Mouse (Mus musculus) adrenal gland, adult 18-20 months (tissue): ENCODE results near the gene 4931409K22Rik. TPM values are rescaled to one million over a fixed set of nuclear protein-coding genes. Genes with fewer than 3 reads are reported as not detected.

Source experiments
- DNase-seq, 2 experiments: peaks; one replicate each; pipeline ENCODE4 v3.0.0; 2021 to 2022; ENCODE audit warnings: low spot score in 2 of 2
- microRNA-seq, 2 experiments: library from miRNA; unstranded; fragments of <30 nt; microRNA quantifications; one replicate each; pipeline ENCODE4 v1.2.0; 2021; ENCODE audit warnings: borderline number of aligned reads in 2 of 2
- total RNA-seq, 2 experiments: library from RNA; stranded (reverse); gene quantifications; 1 replicate in 1 of 2; 2 replicates in 1 of 2; pipeline ENCODE4 v1.2.3; 2021

4931409K22Rik gene
- total RNA-seq, 2 experiments from 2014 or later = not detected

- DNase-seq = no peak
Measured at GRCm38 (mm10) chr5:24502786-24503185, 53.8 kb downstream of the 4931409K22Rik start.

DNA sequence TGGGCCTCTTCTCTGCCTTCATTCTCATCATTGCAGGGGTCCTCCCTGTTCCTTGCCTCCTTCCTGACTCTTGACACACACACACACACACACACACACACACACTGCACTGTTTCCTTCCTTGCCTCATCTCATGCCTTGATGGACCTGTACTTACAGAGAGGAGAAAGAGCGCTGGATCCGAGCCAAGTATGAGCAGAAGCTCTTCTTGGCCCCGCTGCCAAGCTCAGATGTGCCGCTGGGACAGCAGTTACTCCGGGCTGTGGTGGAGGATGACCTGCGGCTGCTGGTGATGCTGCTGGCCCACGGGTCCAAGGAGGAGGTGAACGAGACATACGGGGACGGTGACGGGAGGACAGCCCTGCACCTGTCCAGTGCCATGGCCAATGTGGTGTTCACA lies 55.8 kb downstream of the 4931409K22Rik start:
- no peak for DNase-seq

GRCm38 (mm10) chr5:24499113-24499512 lies 57.5 kb downstream of the 4931409K22Rik start:
- DNase-seq = no peak

DNA sequence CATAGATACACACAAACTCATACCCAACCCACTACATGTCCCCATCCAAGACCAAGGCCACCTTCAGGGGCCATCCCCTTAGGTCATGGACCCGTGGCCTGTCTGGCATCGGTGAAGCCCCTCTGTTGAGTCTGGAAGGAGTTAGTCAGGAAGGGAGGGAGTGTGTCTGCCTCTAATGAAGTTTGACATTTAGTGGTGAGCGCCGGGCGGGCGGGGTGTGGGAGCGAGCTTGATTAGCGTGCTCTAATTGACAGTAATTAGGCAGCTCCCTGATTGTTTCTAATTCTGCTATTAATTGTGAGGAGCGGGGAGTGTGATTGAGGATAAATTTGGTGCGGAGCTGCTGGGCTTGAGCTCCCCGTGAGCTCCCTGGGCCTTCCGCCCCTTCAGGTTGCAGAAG lies 59.1 kb downstream of the 4931409K22Rik start:
- no peak for DNase-seq

DNA sequence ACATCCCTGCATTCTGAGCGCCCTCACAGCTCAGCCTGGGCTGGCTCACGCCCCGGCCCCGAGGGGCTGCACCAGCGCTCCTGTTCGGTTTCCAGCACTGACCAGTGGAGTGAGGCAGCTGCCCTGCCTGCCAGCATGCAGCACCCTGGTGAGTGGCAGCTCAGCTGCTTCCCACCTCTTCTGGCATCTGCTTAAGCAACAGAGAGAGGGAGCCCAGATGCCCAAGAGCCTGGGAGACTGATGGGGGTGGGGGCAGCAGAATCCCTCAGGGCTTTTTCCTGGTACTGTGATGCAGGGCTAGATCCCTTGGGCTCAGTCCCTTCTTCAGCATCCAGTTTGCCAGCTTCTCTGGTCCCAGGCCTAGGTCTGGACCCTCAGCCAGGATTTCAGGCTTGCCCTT lies 59.9 kb downstream of the 4931409K22Rik start:
- DNase-seq = no peak

DNA sequence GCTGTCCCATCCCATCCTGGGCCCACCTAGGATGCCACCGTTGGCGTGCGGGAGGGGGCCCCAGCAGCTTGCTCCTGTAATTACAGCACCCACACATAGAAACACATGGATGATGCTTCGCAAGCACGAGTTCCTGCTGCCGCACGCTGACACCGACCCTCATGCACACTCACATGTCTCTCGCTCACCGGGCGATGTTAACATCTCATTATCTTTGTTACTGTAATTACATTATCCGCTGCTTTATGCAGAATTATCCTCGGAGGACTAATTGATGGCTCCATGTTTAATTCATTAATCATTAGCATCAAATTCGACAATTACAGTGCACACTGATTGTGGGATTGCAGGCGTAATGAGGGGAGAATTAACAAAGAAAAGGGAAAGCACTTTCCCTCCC lies 61.6 kb downstream of the 4931409K22Rik start:
- no peak for DNase-seq

Small RNA genes within 50 kb of the gene (microRNA-seq; reads per million reads assigned to microRNA genes)
- gene Mir671 = 1,222 to 1,967 reads per million in 2 experiments

Other genes with a start within 250 kb of the 4931409K22Rik start
- gene Kcnh2, start 205.2 kb downstream of the 4931409K22Rik start, total RNA-seq = 10 to 100 TPM; 13.1 to 15.5 TPM
- gene Nos3, start 192.0 kb downstream of the 4931409K22Rik start, total RNA-seq = 10 to 100 TPM in 1 of 2 experiments, 1 to 10 TPM in 1; 9.1 to 16.3 TPM
- gene Atg9b, start 164.7 kb downstream of the 4931409K22Rik start, total RNA-seq = 1 to 10 TPM; 1.3 to 2.6 TPM
- 10 to 100 TPM; 76.4 to 88.2 TPM for gene Abcb8, start 163.1 kb downstream of the 4931409K22Rik start, total RNA-seq
- under 1 TPM in 1 of 2 experiments, not detected in 1; 0.33 TPM for gene Asic3, start 143.4 kb downstream of the 4931409K22Rik start, total RNA-seq
- gene Cdk5, start 133.3 kb downstream of the 4931409K22Rik start, total RNA-seq = 10 to 100 TPM; 42.4 to 47.5 TPM
- 10 to 100 TPM; 49.3 to 62.3 TPM for gene Slc4a2, start 133.0 kb downstream of the 4931409K22Rik start, total RNA-seq
- gene Fastk, start 111.5 kb downstream of the 4931409K22Rik start, total RNA-seq = 100 to 1,000 TPM in 1 of 2 experiments, 10 to 100 TPM in 1; 94.6 to 117 TPM
- gene Tmub1, start 109.0 kb downstream of the 4931409K22Rik start, total RNA-seq = 10 to 100 TPM; 11.7 to 13.2 TPM
- gene Agap3, start 104.6 kb downstream of the 4931409K22Rik start, total RNA-seq = 10 to 100 TPM; 79.5 to 94.0 TPM
- not detected for gene Gbx1, start 29.6 kb downstream of the 4931409K22Rik start, total RNA-seq
- under 1 TPM in 1 of 2 experiments, not detected in 1; 0.23 TPM for gene Asb10, start 15.8 kb downstream of the 4931409K22Rik start, total RNA-seq
- 10 to 100 TPM; 62.8 to 81.3 TPM for gene Abcf2, start 20.7 kb upstream of the 4931409K22Rik start, total RNA-seq
- gene Chpf2, start 29.9 kb upstream of the 4931409K22Rik start, total RNA-seq = 10 to 100 TPM; 34.5 to 39.7 TPM
- 10 to 100 TPM; 15.2 to 17.2 TPM for gene Smarcd3, start 67.6 kb upstream of the 4931409K22Rik start, total RNA-seq
- 10 to 100 TPM; 50.1 to 62.0 TPM for gene Nub1, start 128.7 kb upstream of the 4931409K22Rik start, total RNA-seq
- 1 to 10 TPM in 1 of 2 experiments, under 1 TPM in 1; 0.42 to 1.1 TPM for gene Wdr86, start 173.9 kb upstream of the 4931409K22Rik start, total RNA-seq
- gene Crygn, start 201.2 kb upstream of the 4931409K22Rik start, total RNA-seq = 1 to 10 TPM in 1 of 2 experiments, not detected in 1; 2.3 TPM